Mouse (Mus musculus) thymus, postnatal 10 days (tissue): ENCODE data around the gene Ccnd1.
"Not testable (repeated sequence)": the region's sequence is repeated elsewhere in the genome, so short reads cannot be mapped to it uniquely, and the experiment has no call there.

Experiments
- DNase-seq, 2 experiments: peaks; one replicate each; pipeline ENCODE4 v3.0.0; 2021; ENCODE audit warnings: low spot score in 2 of 2

The Ccnd1 gene

GRCm38 (mm10) chr7:144907793-144908192 lies 31.9 kb downstream of the Ccnd1 start:
- no peak for DNase-seq

- DNase-seq = peak in 1 of 2 experiments; percentile 64
Observed at GRCm38 (mm10) chr7:144906708-144907397, 32.9 kb downstream of the Ccnd1 start.

GRCm38 (mm10) chr7:144905514-144905913 lies 34.2 kb downstream of the Ccnd1 start:
- DNase-seq = not testable (repeated sequence)

GRCm38 (mm10) chr7:144898506-144898905 lies 41.2 kb downstream of the Ccnd1 start:
- DNase-seq = no peak

GRCm38 (mm10) chr7:144896294-144897218 lies 43.2 kb downstream of the Ccnd1 start, which contains the start of gene Fgf15:
Fgf15 (plus strand) TSS chr7:144896531.
- no peak for DNase-seq

- DNase-seq = peak; percentile 13 to 60
Observed at GRCm38 (mm10) chr7:144895305-144896111, 44.2 kb downstream of the Ccnd1 start.

GRCm38 (mm10) chr7:144894706-144895105 lies 45.0 kb downstream of the Ccnd1 start:
- DNase-seq = no peak

- DNase-seq = peak in 1 of 2 experiments; percentile 11
Observed at GRCm38 (mm10) chr7:144894191-144894590, 45.5 kb downstream of the Ccnd1 start.

GRCm38 (mm10) chr7:144892322-144892721 lies 47.4 kb downstream of the Ccnd1 start:
- no peak for DNase-seq

- DNase-seq = no peak
Observed at GRCm38 (mm10) chr7:144891863-144892262, 47.9 kb downstream of the Ccnd1 start.

GRCm38 (mm10) chr7:144890661-144891060 lies 49.1 kb downstream of the Ccnd1 start:
- DNase-seq = not testable (repeated sequence)

GRCm38 (mm10) chr7:144888564-144889299 lies 51.0 kb downstream of the Ccnd1 start:
- no peak for DNase-seq

GRCm38 (mm10) chr7:144887672-144888071 lies 52.1 kb downstream of the Ccnd1 start:
- DNase-seq = no peak

- DNase-seq = no peak
Observed at GRCm38 (mm10) chr7:144883106-144883505, 56.6 kb downstream of the Ccnd1 start.
